Mouse (Mus musculus): ENCODE results near the gene Zfp493. TPM values are rescaled to one million over a fixed set of nuclear protein-coding genes. Genes with fewer than 3 reads are reported as not detected.
"Not testable (repeated sequence)": the region's sequence is repeated elsewhere in the genome, so short reads cannot be mapped to it uniquely, and the experiment has no call there.

Gene Zfp493
- polyA plus RNA-seq, 1 experiment from 2014 or later = 3.5 TPM

DNA sequence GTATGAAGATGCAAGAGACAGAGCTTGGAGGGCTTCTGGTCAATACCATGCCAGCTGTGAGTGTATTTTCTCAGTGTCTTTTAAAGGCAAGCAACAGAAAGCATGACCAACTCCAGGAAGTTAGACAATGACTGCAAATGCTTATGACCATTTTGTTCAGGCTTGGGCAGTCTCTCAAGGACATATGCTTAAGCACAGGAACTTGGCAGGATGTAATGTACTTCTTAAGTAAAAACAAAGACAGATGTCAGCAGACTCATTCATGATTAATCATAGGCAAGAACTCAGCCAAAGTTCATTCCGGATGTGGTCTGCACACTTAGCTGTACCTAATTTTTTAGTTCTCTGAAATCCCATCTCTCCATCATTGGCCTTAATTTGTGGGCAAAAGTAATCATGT, 39.1 kb downstream of the Zfp493 start:
- H3K27ac ChIP-seq (ENCODE audit: low read length) = no peak overlapping the region
- no peaks in the 10 kb centered on the region for H3K4me1 ChIP-seq (ENCODE audit: control insufficient read depth, insufficient read depth, low read length)
- no peaks in the 10 kb centered on the region for H3K27me3 ChIP-seq (ENCODE audit: control insufficient read depth, insufficient read depth, low read length)
- H3K4me3 ChIP-seq (ENCODE audit: low read depth, low read length) = no peak overlapping the region
- no peak overlapping the region for H3K9ac ChIP-seq (replicated peaks; ENCODE audit: low read depth, low read length)
- no peaks in the 10 kb centered on the region for H3K9me3 ChIP-seq (ENCODE audit: control insufficient read depth, low read depth, low read length)
- ATAC-seq (ENCODE audit: insufficient number of reproducible peaks, insufficient read depth, low FRiP score, low read depth) = no peak
- no peak overlapping the region for H3K4me2 ChIP-seq (replicated peaks; ENCODE audit: low read depth, low read length)
- WGBS = 78% methylated on average over 1 of the region's 1 CpGs
- H3K36me3 ChIP-seq (ENCODE audit: control insufficient read depth, insufficient read depth, low read length) = no peaks in the 10 kb centered on the region

GRCm38 (mm10) chr13:67830911-67831336, 51.4 kb downstream of the Zfp493 start, which contains the start of gene Gm10037:
Gene Gm10037, plus strand, starts transcription at chr13:67831106.
- Histone ChIP-seq H3K27me3 (ENCODE audit: control insufficient read depth, insufficient read depth, low read length) (no peaks in the 10 kb centered on the region), H3K9ac (replicated peaks; ENCODE audit: low read depth, low read length) (peak within 1 kb of the TSS; percentile 39), H3K9me3 (ENCODE audit: control insufficient read depth, low read depth, low read length) (no peaks in the 10 kb centered on the region), H3K4me1 (ENCODE audit: control insufficient read depth, insufficient read depth, low read length) (no peaks in the 10 kb centered on the region), H3K4me2 (replicated peaks; ENCODE audit: low read depth, low read length) (peak within 1 kb of the TSS; percentile 68), H3K4me3 (ENCODE audit: low read depth, low read length) (peak within 1 kb of the TSS; percentile 51), H3K36me3 (ENCODE audit: control insufficient read depth, insufficient read depth, low read length) (peaks cover 8% of the 10 kb centered on the region; the same call in 1 of the 2 replicates), H3K27ac (ENCODE audit: low read length) (no peak within 1 kb of the TSS)
- ATAC-seq (ENCODE audit: insufficient number of reproducible peaks, insufficient read depth, low FRiP score, low read depth) = peak; percentile 86; the same call in 1 of the 2 replicates
- 3% methylated on average over 14 of the region's 14 CpGs for WGBS

DNA sequence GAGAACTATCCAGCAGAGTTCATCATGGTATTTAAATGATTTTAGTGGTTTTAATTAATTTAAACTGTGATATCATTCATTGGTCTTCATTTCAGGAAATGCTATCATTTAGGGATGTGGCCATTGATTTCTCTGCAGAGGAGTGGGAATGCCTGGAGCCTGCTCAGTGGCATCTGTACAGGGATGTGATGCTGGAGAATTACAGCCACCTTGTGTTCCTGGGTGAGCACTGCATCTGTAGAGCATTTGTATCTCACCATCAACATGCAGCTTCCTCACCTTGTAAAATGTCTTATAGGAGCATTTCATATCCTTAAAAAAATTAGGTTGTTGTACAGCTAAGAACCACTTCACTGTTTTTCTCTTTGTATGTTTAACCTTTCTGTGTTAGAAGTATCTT, 53.6 kb downstream of the Zfp493 start:
- H3K27me3 ChIP-seq (ENCODE audit: control insufficient read depth, insufficient read depth, low read length); H3K27ac ChIP-seq (ENCODE audit: low read length): not testable (repeated sequence)

More for the DNA sequence above, 53.6 kb downstream of the Zfp493 start:
- not testable (repeated sequence) for H3K4me1 ChIP-seq (ENCODE audit: control insufficient read depth, insufficient read depth, low read length); ATAC-seq (ENCODE audit: insufficient number of reproducible peaks, insufficient read depth, low FRiP score, low read depth); H3K36me3 ChIP-seq (ENCODE audit: control insufficient read depth, insufficient read depth, low read length); H3K4me2 ChIP-seq (replicated peaks; ENCODE audit: low read depth, low read length); H3K9me3 ChIP-seq (ENCODE audit: control insufficient read depth, low read depth, low read length); H3K4me3 ChIP-seq (ENCODE audit: low read depth, low read length); H3K9ac ChIP-seq (replicated peaks; ENCODE audit: low read depth, low read length)

Other genes starting within 250 kb of the Zfp493 start
- gene Zfp748, start 225.9 kb upstream of the Zfp493 start, polyA plus RNA-seq (2014; fragmentation: Nextera tagmentation; extraction: Ambion mirVana) = 16.3 and 17.5 TPM in 2 replicates
- 5.1 and 5.6 TPM in 2 replicates for gene Zfp729b, start 170.0 kb upstream of the Zfp493 start, polyA plus RNA-seq (2014; fragmentation: Nextera tagmentation; extraction: Ambion mirVana)
- not detected in 2 replicates for gene Gm49345, start 141.9 kb upstream of the Zfp493 start, polyA plus RNA-seq (2014; fragmentation: Nextera tagmentation; extraction: Ambion mirVana)
- gene Zfp729a, start 141.9 kb upstream of the Zfp493 start, polyA plus RNA-seq (2014; fragmentation: Nextera tagmentation; extraction: Ambion mirVana) = 3.5 and 3.6 TPM in 2 replicates
- gene Zfp738, start 92.6 kb upstream of the Zfp493 start, polyA plus RNA-seq (2014; fragmentation: Nextera tagmentation; extraction: Ambion mirVana) = 12.3 and 13.6 TPM in 2 replicates
- gene Zfp65, start 50.5 kb upstream of the Zfp493 start, polyA plus RNA-seq (2014; fragmentation: Nextera tagmentation; extraction: Ambion mirVana) = 3.5 and 5.0 TPM in 2 replicates
- 4.7 and 6.0 TPM in 2 replicates for gene Zfp85, start 24.5 kb upstream of the Zfp493 start, polyA plus RNA-seq (2014; fragmentation: Nextera tagmentation; extraction: Ambion mirVana)
- 6.7 and 9.1 TPM in 2 replicates for gene Zfp273, start 34.0 kb downstream of the Zfp493 start, polyA plus RNA-seq (2014; fragmentation: Nextera tagmentation; extraction: Ambion mirVana)
- 2.3 and 4.0 TPM in 2 replicates for gene Gm10037, start 51.4 kb downstream of the Zfp493 start, polyA plus RNA-seq (2014; fragmentation: Nextera tagmentation; extraction: Ambion mirVana)
- not detected in 2 replicates for gene BC048507, start 83.6 kb downstream of the Zfp493 start, polyA plus RNA-seq (2014; fragmentation: Nextera tagmentation; extraction: Ambion mirVana)

Measured in stomach, embryonic 14.5 days (tissue).